Mouse (Mus musculus) gastrocnemius, postnatal 25 days (tissue): ENCODE data around the gene Pdzrn3. TPM values are rescaled to one million over a fixed set of nuclear protein-coding genes. Genes with fewer than 3 reads are reported as not detected.

Experiments
- DNase-seq: peaks from one replicate; pipeline ENCODE4 v3.0.0; 2022
- total RNA-seq, 2 experiments: library from RNA; stranded (reverse); gene quantifications; 1 replicate in 1 of 2; 2 replicates in 1 of 2; pipeline ENCODE4 v1.2.3; 2021

Pdzrn3 gene
- total RNA-seq, 2 experiments from 2014 or later: 52.5 to 72.9 TPM

DNA sequence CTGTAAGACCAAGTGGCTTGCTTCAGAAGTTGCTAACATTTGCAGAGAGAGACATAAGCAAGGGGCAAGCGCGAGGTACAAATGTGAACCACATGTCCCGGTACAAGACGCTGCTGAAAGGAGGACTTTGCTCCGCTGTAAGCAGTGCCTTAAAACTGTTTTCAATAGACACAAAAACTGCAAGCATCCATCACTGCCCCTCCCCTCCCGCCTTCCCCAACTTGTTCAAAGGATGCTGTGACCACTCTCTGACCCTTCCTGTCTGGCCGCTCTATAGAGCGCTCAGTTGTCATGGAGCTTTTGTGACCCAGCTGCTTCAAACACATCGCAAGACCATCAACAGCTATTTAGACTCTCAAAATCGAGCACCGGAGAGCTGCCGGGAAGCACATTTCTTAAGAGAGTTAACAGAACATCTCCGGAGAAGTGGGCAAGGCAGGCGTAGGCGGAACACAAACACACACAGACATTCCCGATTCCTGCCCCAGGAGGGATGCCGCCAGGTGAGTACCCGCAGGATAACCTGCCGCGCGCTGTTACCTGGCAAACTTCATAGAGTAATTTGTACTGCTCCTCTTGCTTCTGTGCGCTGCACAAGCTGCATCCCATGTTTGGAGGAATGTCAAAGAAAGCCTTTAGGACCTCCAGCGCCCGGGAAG, 179.3 kb downstream of the Pdzrn3 start:
- DNase-seq: no peak

DNA sequence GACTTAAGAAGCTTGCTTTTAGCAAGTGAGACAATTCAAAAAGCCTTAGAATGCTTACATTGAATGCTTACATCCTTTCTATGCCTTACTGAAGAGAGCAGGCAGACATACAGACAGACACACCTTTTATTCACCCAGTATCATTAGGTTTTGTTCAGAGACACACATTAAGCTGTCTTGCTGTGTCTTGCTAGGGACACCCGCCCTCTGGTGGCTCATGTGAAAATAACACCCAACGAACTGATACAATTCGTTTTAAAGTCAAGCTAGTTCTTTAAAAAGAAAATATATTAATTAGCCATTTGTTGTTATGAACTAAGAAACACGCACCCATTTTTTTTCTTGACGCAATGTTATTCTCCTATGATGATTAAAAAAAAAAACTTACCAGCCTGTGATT, 180.1 kb downstream of the Pdzrn3 start:
- no peak for DNase-seq

DNA sequence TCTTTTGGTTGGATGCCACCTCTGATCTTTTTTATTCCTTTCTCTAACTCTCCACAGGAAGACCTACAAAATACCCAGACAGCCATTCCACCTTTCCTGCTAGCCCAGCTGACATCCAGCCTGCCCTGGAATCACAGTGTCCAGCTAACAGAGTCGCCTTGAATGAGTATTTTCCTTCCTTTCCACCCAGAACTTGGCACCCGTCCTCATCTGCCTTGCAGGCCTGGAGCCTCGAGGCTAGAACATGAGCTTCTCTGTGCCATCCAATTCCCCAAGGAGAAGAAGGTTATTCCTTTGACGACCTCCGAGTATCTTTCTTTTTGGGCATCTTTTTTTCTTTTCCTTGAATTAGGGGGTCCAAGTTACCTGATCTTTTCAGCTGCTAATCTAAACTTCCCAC, 181.8 kb downstream of the Pdzrn3 start:
- no peak for DNase-seq

DNA sequence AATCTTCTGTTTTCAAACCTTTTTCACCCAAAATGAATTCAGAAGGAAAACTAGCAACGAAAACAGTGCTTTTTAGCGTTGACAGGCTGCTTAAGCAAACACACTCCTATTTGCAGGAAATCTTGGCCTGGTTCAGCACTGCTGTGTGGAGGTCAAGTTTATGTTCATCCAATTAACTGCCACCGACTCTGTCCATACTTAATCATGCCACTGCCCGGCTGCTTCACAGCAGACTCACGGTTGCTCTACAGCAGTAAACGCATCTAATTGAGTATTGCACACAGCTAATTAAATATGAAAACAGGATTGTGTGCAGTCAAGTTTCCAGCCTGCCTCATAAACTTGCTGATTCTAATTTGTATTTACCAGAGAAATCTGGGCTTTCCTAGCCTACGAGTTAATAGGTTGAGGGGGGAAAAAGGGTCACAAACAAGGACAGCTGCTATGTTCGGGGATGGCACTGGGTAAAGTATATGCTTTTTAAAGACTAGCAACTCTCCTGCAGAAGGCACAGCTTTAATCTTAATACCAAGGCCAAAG, 183.2 kb downstream of the Pdzrn3 start:
- DNase-seq: no peak

DNA sequence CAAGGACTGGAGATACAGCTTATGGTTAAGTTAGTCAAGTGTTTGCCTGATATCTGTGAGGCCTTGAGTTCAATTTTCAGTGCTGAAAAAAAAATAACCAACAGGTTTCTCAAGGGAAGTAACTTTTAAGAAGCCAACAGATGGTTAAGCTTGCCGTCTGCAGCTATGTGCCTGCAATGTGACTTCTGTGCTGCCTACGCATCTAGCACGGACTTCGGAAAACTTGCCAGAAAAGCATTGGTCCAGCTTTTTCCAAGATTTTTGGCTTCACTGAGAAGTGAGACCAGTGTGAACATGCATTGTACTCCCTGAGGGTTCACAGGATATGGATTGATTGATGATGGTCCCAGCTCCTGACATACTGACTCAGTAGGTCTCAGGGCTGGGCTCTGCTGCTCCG, 186.1 kb downstream of the Pdzrn3 start:
- DNase-seq: no peak

DNA sequence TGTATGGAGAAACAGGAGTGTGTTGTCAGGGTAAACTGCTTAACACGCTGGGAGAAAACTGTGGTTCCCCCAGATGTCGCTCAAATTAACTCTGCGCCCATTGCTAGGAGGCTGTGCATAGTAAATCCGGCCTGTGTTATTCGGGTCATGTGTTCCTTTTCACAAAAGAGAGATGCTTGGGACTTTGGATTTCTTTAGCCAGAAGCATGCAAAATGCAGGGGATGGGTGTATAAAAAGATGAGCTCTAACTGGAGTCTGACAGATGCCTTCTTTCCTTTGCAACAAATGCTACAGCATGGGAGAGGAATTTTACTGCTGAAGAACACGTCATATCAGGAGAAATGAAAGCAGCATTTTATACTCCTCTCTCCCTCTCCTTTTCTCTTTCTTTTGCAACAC, 190.4 kb downstream of the Pdzrn3 start:
- DNase-seq: no peak

DNA sequence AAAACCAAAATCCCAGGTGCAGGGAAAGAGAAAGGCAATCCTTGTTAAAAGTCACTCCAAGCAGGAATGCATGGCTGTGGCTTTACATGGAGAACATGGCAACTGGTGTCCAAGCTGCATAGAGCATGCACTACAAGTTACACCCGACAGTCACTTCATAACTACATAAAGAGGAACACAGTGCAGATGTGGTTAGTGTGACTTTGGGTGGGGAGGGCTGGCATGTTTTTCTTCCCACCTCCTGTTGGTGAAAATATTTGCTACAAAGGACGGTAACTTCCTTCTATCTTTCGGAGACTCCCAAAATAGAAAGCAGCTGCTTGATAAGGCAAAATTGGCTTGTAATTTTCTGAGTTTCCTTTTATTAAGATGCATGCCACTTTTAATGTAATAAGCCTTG, 190.8 kb downstream of the Pdzrn3 start:
- no peak for DNase-seq

DNA sequence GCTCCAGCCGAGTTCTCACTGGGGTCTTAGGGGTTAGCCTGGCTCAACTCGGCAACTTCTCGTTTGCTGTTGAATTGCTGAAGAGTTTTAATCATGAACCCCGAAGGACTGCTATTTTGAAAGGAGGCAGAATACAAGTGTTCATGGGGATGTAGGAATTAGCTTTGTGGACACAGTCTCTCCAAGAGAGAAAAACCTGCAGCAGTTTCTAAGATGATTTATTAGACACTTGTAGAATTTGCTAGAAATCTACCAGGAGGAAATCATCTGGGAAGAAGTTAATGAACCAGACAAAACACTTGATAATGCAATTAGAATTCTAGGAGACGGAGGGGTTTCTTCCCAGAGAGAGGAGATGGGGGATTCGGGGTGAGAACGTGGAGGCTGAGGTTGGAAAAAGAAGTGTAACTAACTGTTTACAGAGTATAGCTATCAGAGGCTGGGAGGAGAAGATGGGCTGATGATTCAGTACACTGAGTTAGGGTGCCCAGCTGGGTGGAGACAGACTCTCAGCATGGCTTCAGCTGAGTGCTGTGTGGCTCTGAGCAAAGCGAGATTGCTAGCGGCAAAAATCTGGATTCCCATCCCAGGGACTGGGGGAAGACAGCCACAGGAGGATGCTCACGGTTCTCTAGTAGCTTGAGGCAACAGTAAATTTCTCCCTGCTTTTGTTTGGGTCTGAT, 193.5 kb downstream of the Pdzrn3 start:
- DNase-seq: no peak

DNA sequence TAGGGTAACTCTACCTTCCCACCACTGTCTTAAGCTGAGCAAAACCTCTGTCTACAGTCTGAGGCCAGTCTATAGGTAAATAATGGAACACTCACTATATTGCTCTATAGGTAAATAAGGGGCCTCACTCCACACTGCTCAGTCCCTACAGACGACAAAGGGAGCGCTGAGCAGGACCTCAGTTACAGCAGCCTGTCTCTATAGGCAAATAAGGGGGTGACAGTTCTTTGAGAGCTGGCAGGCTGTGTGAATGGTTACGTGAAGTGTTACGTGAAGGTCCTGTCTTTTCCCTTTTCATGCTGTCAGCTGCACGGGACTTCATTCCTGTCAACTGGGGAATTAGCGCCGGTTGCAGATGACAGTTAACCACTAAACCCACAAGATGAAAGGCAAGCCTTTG, 207.0 kb downstream of the Pdzrn3 start:
- DNase-seq: no peak

DNA sequence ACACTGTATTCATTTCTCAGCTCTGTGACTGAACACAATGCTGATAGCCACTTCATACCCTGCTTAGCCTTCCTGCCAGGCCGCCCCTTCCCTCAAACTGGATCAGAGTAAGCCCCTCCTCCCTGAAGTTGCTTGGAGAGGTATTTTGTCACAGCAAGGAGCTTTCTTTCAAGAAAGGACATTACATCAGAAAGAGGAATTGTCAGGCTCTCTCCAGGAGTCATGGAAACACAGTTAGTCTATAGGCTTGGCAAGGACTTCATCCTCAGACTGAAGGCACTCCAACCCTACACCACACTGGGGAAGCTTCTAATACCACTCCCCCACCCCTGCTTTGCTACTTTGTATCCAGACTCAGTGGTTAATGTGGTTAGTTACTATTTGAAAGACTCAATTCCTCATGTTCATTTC, 224.2 kb downstream of the Pdzrn3 start:
- DNase-seq: no peak

DNA sequence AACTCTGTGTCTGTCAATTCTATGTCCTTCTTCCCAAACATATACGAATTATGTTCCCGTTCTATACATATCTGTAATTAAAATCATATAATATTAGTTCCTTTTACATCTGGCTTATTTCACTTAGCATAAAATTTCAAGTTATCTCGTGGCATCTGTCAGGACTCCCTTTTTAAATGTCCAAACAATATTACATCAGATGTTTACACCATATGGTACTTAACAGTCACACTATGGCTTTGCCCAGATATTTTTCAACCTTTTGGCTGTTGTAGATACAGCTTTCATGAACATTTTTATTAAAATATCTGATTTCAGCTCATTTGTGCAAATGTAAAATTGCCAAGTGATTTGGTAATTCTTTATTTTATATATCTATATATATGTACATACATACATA, 242.3 kb downstream of the Pdzrn3 start:
- no peak for DNase-seq

DNA sequence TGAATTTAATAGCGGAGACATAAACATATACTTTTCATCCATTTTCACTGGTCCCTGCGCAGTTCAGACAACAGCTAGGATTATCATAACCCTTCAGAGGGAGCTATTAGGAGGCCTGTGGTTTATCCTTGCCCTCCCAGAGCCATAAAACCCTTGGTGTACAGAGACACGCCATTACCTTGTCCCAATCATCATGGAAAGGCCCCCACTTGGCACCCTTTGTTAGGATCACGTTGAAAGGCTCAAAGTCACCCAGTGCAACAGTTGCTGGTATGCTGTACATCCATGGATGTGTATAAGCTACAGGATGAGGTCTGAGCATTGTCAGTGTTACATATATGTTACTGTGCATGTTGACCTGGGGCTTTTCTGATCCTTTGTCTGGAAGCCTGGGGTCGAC, 252.3 kb downstream of the Pdzrn3 start:
- no peak for DNase-seq

DNA sequence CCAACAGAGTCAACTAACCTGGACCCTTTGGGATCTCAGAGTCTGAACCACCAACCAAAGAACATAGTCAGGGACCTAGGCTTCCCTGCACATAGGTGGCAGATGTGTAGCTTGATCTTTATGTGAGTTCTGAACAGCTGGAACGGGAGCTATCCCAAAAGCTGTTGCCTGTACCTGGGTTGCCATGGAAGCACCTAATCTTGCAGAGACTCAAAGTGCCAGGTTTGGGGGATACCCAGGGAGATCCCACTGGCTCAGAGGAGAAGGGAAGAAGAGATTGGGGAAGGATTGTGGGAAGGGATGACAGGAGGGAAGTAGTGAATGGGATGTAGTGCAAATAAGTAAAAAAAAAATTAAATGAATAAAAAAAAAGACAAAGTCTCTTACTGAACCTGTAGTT, 268.7 kb downstream of the Pdzrn3 start:
- DNase-seq: no peak

DNA sequence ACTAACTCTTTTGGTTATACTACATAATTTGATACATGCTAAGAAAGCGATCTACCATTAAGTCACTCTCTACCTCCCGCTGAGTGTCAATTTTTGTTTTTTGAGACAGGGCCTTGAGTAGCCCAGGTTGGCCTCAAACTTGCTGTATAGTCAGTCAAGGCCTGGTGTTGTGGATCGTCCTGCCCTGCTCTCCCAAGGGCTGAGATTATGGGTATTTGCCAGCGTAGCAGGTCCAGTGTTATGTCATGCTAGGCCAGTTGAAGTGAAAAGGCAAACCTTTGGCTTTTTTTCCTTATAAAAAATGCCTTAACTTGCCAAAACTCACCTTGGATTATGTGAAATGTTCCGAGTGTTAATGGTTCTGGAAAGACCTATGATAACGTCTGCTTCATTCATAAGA, 274.2 kb downstream of the Pdzrn3 start:
- DNase-seq: no peak

DNA sequence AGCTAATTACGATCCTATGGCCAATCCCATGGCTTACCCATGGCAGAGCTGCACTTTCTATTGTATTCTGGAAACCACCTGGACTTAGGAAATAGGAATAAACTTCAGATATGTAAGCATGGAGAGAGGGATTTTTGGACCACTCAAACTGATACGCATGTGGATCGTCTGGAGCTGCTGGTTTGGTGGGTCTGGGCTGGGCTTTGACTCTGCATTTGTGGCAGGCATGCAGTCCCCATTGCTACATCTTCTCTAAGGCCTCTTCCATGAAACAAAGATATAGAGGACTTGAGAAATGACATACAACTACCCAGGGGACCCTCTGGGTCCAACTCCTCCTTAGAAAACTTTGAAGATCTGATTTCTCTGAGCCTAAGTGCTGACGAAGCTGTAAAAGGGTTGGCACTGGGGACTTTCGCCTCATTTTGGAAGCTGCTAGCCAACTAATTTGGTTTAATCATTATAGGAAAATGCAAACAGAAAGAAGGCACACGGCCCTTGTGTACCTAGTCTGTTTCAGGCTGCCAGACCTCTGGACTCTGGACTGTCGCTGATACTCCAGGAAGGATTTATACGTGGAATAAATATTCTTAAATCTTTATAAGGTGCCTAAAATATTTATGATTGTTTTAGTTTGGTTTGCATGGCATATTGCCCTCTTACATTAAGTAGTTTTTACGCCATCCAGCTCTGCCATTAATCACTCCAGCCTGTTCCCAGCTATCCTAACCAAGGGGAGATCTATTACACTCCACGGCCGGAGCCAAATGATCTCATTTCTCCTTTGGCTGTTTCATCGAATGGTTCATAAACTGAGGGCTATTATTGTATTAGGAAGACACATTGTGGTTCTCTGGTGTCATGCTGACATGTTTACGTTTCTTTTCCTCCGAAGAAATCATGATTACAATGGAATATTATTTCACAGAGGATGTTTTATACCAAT, 275.7 kb downstream of the Pdzrn3 start:
- peak; percentile 15 for DNase-seq
